Mouse (Mus musculus) kidney, postnatal 36 days (tissue): ENCODE data around the gene Mb.

Experiments
- DNase-seq, 2 experiments: peaks; one replicate each; pipeline ENCODE4 v3.0.0; 2021 to 2022; ENCODE audit warnings: mixed read lengths in 2 of 2

The Mb gene

DNA sequence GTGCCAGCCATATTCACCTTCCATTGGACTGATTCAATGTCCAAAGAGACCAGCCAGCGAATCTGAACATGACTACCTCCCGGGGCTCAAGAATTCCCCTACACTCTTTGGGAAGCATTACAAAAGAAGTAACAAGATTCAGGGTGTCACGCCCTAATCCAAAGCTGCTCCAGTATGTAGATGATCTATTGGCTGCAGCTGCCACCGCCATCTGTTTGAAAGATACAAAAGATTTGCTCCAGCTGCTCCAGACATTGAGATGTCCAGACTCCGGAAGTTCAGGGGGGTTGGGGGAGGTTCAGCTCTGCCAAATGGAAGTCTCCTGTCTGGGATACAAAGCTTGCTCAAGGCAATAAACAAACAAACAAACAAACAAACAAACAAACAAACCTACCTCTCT is 73.9 kb downstream of the Mb start:
- DNase-seq = no peak

- peak; percentile 87 to 93 for DNase-seq
These were observed 76.4 kb downstream of the Mb start for GRCm38 (mm10) chr15:76973855-76974651.

- DNase-seq = no peak
These were observed 77.1 kb downstream of the Mb start for GRCm38 (mm10) chr15:76973272-76973854.

- no peak for DNase-seq
These were observed 77.8 kb downstream of the Mb start for GRCm38 (mm10) chr15:76972661-76973060.
